Mouse (Mus musculus): ENCODE results near the gene Fpgs. TPM values are rescaled to one million over a fixed set of nuclear protein-coding genes. Genes with fewer than 3 reads are reported as not detected.
A peak's percentile ranks its signal among the peaks of the same experiment; 100 is the strongest.

Gene Fpgs
- total RNA-seq, 2 experiments from 2014 or later: 4.2 to 6.0 TPM

GRCm38 (mm10) chr2:32727435-32727834, 23.5 kb upstream of the Fpgs start:
- intact Hi-C loops (cut with DNase I): no loop called here
- DNase-seq (ENCODE audit: low spot score): peak; percentile 97

GRCm38 (mm10) chr2:32724832-32725790, 21.2 kb upstream of the Fpgs start:
- intact Hi-C loops (cut with DNase I): no loop called here

GRCm38 (mm10) chr2:32724149-32724548, 20.2 kb upstream of the Fpgs start:
- no peak for DNase-seq (ENCODE audit: low spot score)
- intact Hi-C loops (cut with DNase I): no loop called here

More at GRCm38 (mm10) chr2:32724832-32725790, 21.2 kb upstream of the Fpgs start:
- no peak for DNase-seq (ENCODE audit: low spot score)

GRCm38 (mm10) chr2:32722581-32722980, 18.6 kb upstream of the Fpgs start:
- intact Hi-C loops (cut with DNase I): no loop called here
- DNase-seq (ENCODE audit: low spot score): no peak

GRCm38 (mm10) chr2:32722046-32722445, 18.1 kb upstream of the Fpgs start:
- no peak for DNase-seq (ENCODE audit: low spot score)
- intact Hi-C loops (cut with DNase I): no loop called here

GRCm38 (mm10) chr2:32720681-32721229, 16.8 kb upstream of the Fpgs start, which contains the start of gene Sh2d3c:
Gene Sh2d3c (plus strand): TSS chr2:32721055.
- intact Hi-C loops (cut with DNase I): no loop called here
- no peak for DNase-seq (ENCODE audit: low spot score)

- intact Hi-C loops (cut with DNase I): no loop called here
- DNase-seq (ENCODE audit: low spot score): no peak
Observed at GRCm38 (mm10) chr2:32720053-32720452, 16.1 kb upstream of the Fpgs start.

- intact Hi-C loops (cut with DNase I): no loop called here
- no peak for DNase-seq (ENCODE audit: low spot score)
Observed at GRCm38 (mm10) chr2:32718761-32719160, 14.8 kb upstream of the Fpgs start.

GRCm38 (mm10) chr2:32714987-32715425, 11.1 kb upstream of the Fpgs start:
- DNase-seq (ENCODE audit: low spot score): peak; percentile 44
- intact Hi-C loops (cut with DNase I): loop anchor here (1.0 kb wide), 1 partner anchor 42 kb away; the partner anchor contains the start of gene Tor2a

- DNase-seq (ENCODE audit: low spot score): no peak
- intact Hi-C loops (cut with DNase I): loop anchor here (1.0 kb wide), 1 partner anchor 43 kb away; the partner anchor contains the start of gene Tor2a
Observed at GRCm38 (mm10) chr2:32714117-32714986, 10.4 kb upstream of the Fpgs start.

GRCm38 (mm10) chr2:32712934-32713817, 9.2 kb upstream of the Fpgs start, which contains the start of gene Cdk9:
Gene Cdk9 (minus strand): TSS chr2:32713076.
- intact Hi-C loops (cut with DNase I): loop anchor here (2.0 kb wide), 1 partner anchor 134 kb away; the partner anchor contains the start of gene Stxbp1
- peak; percentile 86 for DNase-seq (ENCODE audit: low spot score)

GRCm38 (mm10) chr2:32712586-32712933, 8.6 kb upstream of the Fpgs start:
- peak; percentile 92 for DNase-seq (ENCODE audit: low spot score)
- intact Hi-C loops (cut with DNase I): loop anchor here (2.0 kb wide), 1 partner anchor 134 kb away; the partner anchor contains the start of gene Stxbp1

GRCm38 (mm10) chr2:32712108-32712551, 8.2 kb upstream of the Fpgs start:
- peak; percentile 64 for DNase-seq (ENCODE audit: low spot score)
- intact Hi-C loops (cut with DNase I): loop anchor here (2.0 kb wide), 1 partner anchor 135 kb away; the partner anchor contains the start of gene Stxbp1

GRCm38 (mm10) chr2:32711301-32712056, 7.5 kb upstream of the Fpgs start:
- DNase-seq (ENCODE audit: low spot score): no peak

GRCm38 (mm10) chr2:32710425-32710824, 6.5 kb upstream of the Fpgs start:
- intact Hi-C loops (cut with DNase I): loop anchor here (2.0 kb wide), 1 partner anchor 144 kb away; no protein-coding TSS in a partner anchor

More at GRCm38 (mm10) chr2:32711301-32712056, 7.5 kb upstream of the Fpgs start:
- intact Hi-C loops (cut with DNase I): loop anchor here (2.0 kb wide), 2 partner anchors 135 to 143 kb away; partner anchors contain the start of gene Stxbp1

GRCm38 (mm10) chr2:32709521-32710137, 5.7 kb upstream of the Fpgs start:
- intact Hi-C loops (cut with DNase I): loop anchor here (2.0 kb wide), 2 partner anchors 15 to 145 kb away; no protein-coding TSS in a partner anchor
- DNase-seq (ENCODE audit: low spot score): no peak

More at GRCm38 (mm10) chr2:32710425-32710824, 6.5 kb upstream of the Fpgs start:
- DNase-seq (ENCODE audit: low spot score): no peak

GRCm38 (mm10) chr2:32708643-32709042, 4.7 kb upstream of the Fpgs start:
- intact Hi-C loops (cut with DNase I): loop anchor here (2.0 kb wide), 1 partner anchor 14 kb away; no protein-coding TSS in a partner anchor
- DNase-seq (ENCODE audit: low spot score): no peak
